Mouse (Mus musculus) forebrain, embryonic 11.5 days (tissue): Measurements from ENCODE around the gene Mfsd4a. TPM values are rescaled to one million over a fixed set of nuclear protein-coding genes. Genes with fewer than 3 reads are reported as not detected.

Experiments used
- ATAC-seq: fragments of 200-750 bp; cut with Nextera tagmentation; replicated peaks from 2 replicates; pipeline ENCODE4 v1.8.0; 2017; ENCODE audit warnings: moderate TSS enrichment; ENCODE audit not compliant: low FRiP score
- DNase-seq: peaks from one replicate; pipeline ENCODE4 v3.0.0-alpha.2; 2017; ENCODE audit warnings: low spot score
- H3K27ac ChIP-seq: fragments of 300-500 bp; sonication (generic); 2 replicates; pipeline ENCODE4 v1.5.1; 2014; ENCODE audit warnings: low read depth, low read length
- H3K27me3 ChIP-seq: fragments of 300-500 bp; sonication (generic); 2 replicates; pipeline ENCODE4 v1.6.1; 2014; ENCODE audit warnings: mild to moderate bottlenecking, low read length, mixed read lengths; ENCODE audit not compliant: control insufficient read depth, insufficient read depth
- H3K36me3 ChIP-seq: fragments of 300-500 bp; sonication (generic); 2 replicates; pipeline ENCODE4 v1.6.1; 2014; ENCODE audit warnings: mild to moderate bottlenecking, low read length, moderate library complexity, mixed read lengths; ENCODE audit not compliant: control insufficient read depth, insufficient read depth
- H3K4me1 ChIP-seq: fragments of 300-500 bp; sonication (generic); replicated peaks from 2 replicates; pipeline ENCODE4 v1.6.1; 2014; ENCODE audit warnings: low read length, mixed read lengths; ENCODE audit not compliant: control insufficient read depth, insufficient read depth
- H3K4me2 ChIP-seq: fragments of 300-500 bp; sonication (generic); 2 replicates; pipeline ENCODE4 v1.6.1; 2014; ENCODE audit warnings: low read depth, mild to moderate bottlenecking, low read length, moderate library complexity, mixed read lengths; ENCODE audit not compliant: severe bottlenecking
- H3K4me3 ChIP-seq: fragments of 300-500 bp; sonication (generic); 2 replicates; pipeline ENCODE4 v1.5.1; 2014; ENCODE audit warnings: low read depth, low read length
- H3K9ac ChIP-seq: fragments of 300-500 bp; sonication (generic); 2 replicates; pipeline ENCODE4 v1.6.1; 2014; ENCODE audit warnings: low read length
- H3K9me3 ChIP-seq: fragments of 300-500 bp; sonication (generic); 2 replicates; pipeline ENCODE4 v1.6.1; 2016; ENCODE audit warnings: low read length, mixed read lengths; ENCODE audit not compliant: control insufficient read depth
- WGBS: fragments of 180-500 bp; shearing (Covaris S2); extraction: QIAGEN DNeasy Blood & Tissue Kit; methylation state at CpG from one replicate; pipeline ENCODE4 v1.1.7; 2014; 5-methylcytosine and 5-hydroxymethylcytosine counted together
- polyA plus RNA-seq: library from polyadenylated mRNA; unstranded; fragments of >200 nt; fragmentation: Nextera tagmentation; extraction: Ambion mirVana; gene quantifications from 2 replicates; pipeline ENCODE4 v1.2.1, GENCODE M21; 2014

The Mfsd4a gene
- polyA plus RNA-seq, 1 experiment from 2014 or later, result 13.6 TPM

GRCm38 (mm10) chr1:131981378-131982013 lies 86.4 kb downstream of the Mfsd4a start:
- no peaks in the 10 kb centered on the region for H3K9me3 ChIP-seq

GRCm38 (mm10) chr1:131980471-131980870 lies 87.4 kb downstream of the Mfsd4a start:
- no peak overlapping the region for H3K9ac ChIP-seq
- ATAC-seq (no peak), DNase-seq (no peak)
- no peaks in the 10 kb centered on the region for H3K9me3 ChIP-seq
- 24% methylated on average over 2 of the region's 2 CpGs for WGBS
- no peaks in the 10 kb centered on the region; the same call in 1 of the 2 replicates for H3K36me3 ChIP-seq
- H3K4me1 ChIP-seq, result no peaks in the 10 kb centered on the region; the same call in none of the 2 replicates
- H3K27ac ChIP-seq, result no peak overlapping the region
- H3K4me3 ChIP-seq, result no peak overlapping the region
- no peaks in the 10 kb centered on the region for H3K27me3 ChIP-seq
- no peak overlapping the region for H3K4me2 ChIP-seq

More at GRCm38 (mm10) chr1:131981378-131982013, 86.4 kb downstream of the Mfsd4a start:
- Histone ChIP-seq H3K36me3 (no peaks in the 10 kb centered on the region; the same call in 1 of the 2 replicates), H3K4me2 (no peak overlapping the region), H3K4me1 (no peaks in the 10 kb centered on the region; the same call in 1 of the 2 replicates), H3K27me3 (no peaks in the 10 kb centered on the region), H3K9ac (no peak overlapping the region), H3K4me3 (no peak overlapping the region), H3K27ac (no peak overlapping the region)
- peak; percentile 89 for DNase-seq
- WGBS, result 47% methylated on average over 12 of the region's 12 CpGs
- peak; percentile 75 for ATAC-seq

GRCm38 (mm10) chr1:131976886-131977285 lies 91.0 kb downstream of the Mfsd4a start:
- ATAC-seq (no peak), DNase-seq (no peak)
- H3K9me3 ChIP-seq, result no peaks in the 10 kb centered on the region
- no peaks in the 10 kb centered on the region; the same call in 1 of the 2 replicates for H3K36me3 ChIP-seq
- no peak overlapping the region for H3K4me3 ChIP-seq
- H3K27me3 ChIP-seq, result no peaks in the 10 kb centered on the region
- WGBS, result 88% methylated on average over 5 of the region's 5 CpGs
- H3K9ac ChIP-seq, result no peak overlapping the region
- no peak overlapping the region for H3K4me2 ChIP-seq
- H3K27ac ChIP-seq, result no peak overlapping the region
- peaks cover 24% of the 10 kb centered on the region for H3K4me1 ChIP-seq

- H3K4me2 ChIP-seq, result no peak overlapping the region
- WGBS, result 86% methylated on average over 6 of the region's 6 CpGs
- H3K27ac ChIP-seq, result no peak overlapping the region
- H3K9me3 ChIP-seq, result no peaks in the 10 kb centered on the region
- ATAC-seq (no peak), DNase-seq (no peak)
- H3K36me3 ChIP-seq, result no peaks in the 10 kb centered on the region; the same call in 1 of the 2 replicates
- no peaks in the 10 kb centered on the region for H3K27me3 ChIP-seq
- H3K4me3 ChIP-seq, result no peak overlapping the region
- H3K4me1 ChIP-seq, result peaks cover 40% of the 10 kb centered on the region
- H3K9ac ChIP-seq, result no peak overlapping the region
These were observed 93.9 kb downstream of the Mfsd4a start for GRCm38 (mm10) chr1:131973991-131974390.

Other genes with a start within 250 kb of the Mfsd4a start
- 12.5 and 13.0 TPM in 2 replicates for gene Slc41a1, start 240.6 kb downstream of the Mfsd4a start, polyA plus RNA-seq
- 13.1 and 15.2 TPM in 2 replicates for gene Rab29, start 200.8 kb downstream of the Mfsd4a start, polyA plus RNA-seq
- 69.7 and 69.9 TPM in 2 replicates for gene Nucks1, start 157.5 kb downstream of the Mfsd4a start, polyA plus RNA-seq
- 8.4 and 9.4 TPM in 2 replicates for gene Slc45a3, start 105.1 kb downstream of the Mfsd4a start, polyA plus RNA-seq
- gene Elk4, start 60.5 kb downstream of the Mfsd4a start, polyA plus RNA-seq, result 19.8 and 20.3 TPM in 2 replicates
- 0.35 and 0.96 TPM in 2 replicates for gene Cdk18, start 71.6 kb upstream of the Mfsd4a start, polyA plus RNA-seq
- 8.1 and 12.1 TPM in 2 replicates for gene Lemd1, start 123.4 kb upstream of the Mfsd4a start, polyA plus RNA-seq
- 4.7 and 5.6 TPM in 2 replicates for gene AC124108.1, start 123.4 kb upstream of the Mfsd4a start, polyA plus RNA-seq
- gene Gm10188, start 161.7 kb upstream of the Mfsd4a start, polyA plus RNA-seq, result not detected in 2 replicates
- 0.99 and 1.1 TPM in 2 replicates for gene Klhdc8a, start 230.6 kb upstream of the Mfsd4a start, polyA plus RNA-seq
- gene Nuak2, start 248.1 kb upstream of the Mfsd4a start, polyA plus RNA-seq, result 57.7 and 63.4 TPM in 2 replicates